Mouse (Mus musculus): ENCODE measurements around the gene Prdm5. TPM values are rescaled to one million over a fixed set of nuclear protein-coding genes. Genes with fewer than 3 reads are reported as not detected.

Prdm5 gene
- polyA plus RNA-seq, 1 experiment from 2014 or later, result 9.0 TPM

DNA sequence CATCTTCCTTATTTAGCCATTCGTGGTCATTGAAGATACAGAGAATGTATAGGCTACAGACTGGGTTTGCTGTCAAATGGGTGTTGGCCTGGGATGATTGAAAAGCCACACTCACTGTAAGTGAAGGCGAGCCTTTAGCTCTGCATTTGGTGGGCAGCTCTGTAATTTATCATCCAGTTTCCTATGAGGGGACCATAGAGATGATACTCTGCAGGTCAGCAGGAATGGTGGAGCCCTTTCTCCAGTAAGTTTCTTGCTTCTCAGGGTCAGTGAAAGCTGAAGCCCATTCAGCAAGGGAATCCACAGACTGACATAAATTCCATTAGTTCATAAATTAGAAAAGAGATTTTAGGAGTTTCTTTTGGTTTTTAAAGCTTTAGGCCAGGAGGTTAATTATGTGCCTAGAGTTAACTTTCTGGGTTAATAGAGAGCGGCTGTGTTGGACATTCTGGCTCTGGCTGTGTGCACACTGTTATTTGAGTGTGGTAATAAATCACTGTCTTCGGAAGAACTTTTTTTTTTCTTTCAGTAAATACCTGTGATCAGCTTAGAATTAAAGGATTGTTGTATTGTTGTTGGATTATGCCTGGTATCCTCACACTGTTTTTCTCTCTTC, 113.4 kb downstream of the Prdm5 start:
- Histone ChIP-seq H3K27me3 (no peaks in the 10 kb centered on the region), H3K36me3 (no peaks in the 10 kb centered on the region), H3K9ac (no peak overlapping the region), H3K9me3 (no peaks in the 10 kb centered on the region), H3K4me2 (no peak overlapping the region), H3K27ac (no peak overlapping the region), H3K4me3 (no peak overlapping the region), H3K4me1 (replicated peaks) (no peaks in the 10 kb centered on the region)
- no peak for ATAC-seq (ENCODE audit: low FRiP score)
- WGBS, result 77% methylated on average over 4 of the region's 4 CpGs

- H3K27ac ChIP-seq, result no peak overlapping the region
- H3K9ac ChIP-seq, result no peak overlapping the region
- H3K4me1 ChIP-seq (replicated peaks), result no peaks in the 10 kb centered on the region
- H3K9me3 ChIP-seq, result no peaks in the 10 kb centered on the region
- H3K36me3 ChIP-seq, result no peaks in the 10 kb centered on the region
- H3K4me2 ChIP-seq, result no peak overlapping the region
- 91% methylated on average over 2 of the region's 2 CpGs for WGBS
- no peak for ATAC-seq (ENCODE audit: low FRiP score)
- H3K4me3 ChIP-seq, result no peak overlapping the region
- H3K27me3 ChIP-seq, result no peaks in the 10 kb centered on the region
Measured at GRCm38 (mm10) chr6:65906657-65907182, 127.9 kb downstream of the Prdm5 start.

- no peak for ATAC-seq (ENCODE audit: low FRiP score)
- Histone ChIP-seq H3K4me2 (no peak overlapping the region), H3K4me3 (no peak overlapping the region), H3K27ac (no peak overlapping the region), H3K27me3 (no peaks in the 10 kb centered on the region), H3K36me3 (no peaks in the 10 kb centered on the region), H3K4me1 (replicated peaks) (no peaks in the 10 kb centered on the region), H3K9ac (no peak overlapping the region), H3K9me3 (no peaks in the 10 kb centered on the region)
- WGBS, result 79% methylated on average over 5 of the region's 5 CpGs
Measured at GRCm38 (mm10) chr6:65915421-65915820, 136.6 kb downstream of the Prdm5 start.

DNA sequence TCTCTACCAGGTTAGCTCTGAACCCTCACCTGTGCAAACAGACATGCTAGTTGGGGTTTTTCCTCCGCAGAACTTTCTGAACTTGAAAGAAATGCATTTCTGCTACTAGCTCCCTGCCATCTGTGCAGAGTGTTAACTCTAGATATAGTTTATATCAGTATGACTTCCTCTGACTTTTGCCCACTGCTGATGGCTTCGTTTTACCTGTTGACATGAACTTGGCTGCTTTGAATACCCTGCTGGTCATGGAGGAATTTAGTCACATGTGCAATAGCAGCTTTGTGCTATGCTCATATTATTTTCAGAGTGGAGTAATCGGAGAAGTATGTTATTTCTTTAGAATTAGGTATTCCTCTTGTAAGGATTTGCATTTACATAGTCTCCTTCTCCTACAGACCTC, 142.9 kb downstream of the Prdm5 start:
- Histone ChIP-seq H3K36me3 (no peaks in the 10 kb centered on the region), H3K4me3 (no peak overlapping the region), H3K4me2 (no peak overlapping the region), H3K4me1 (replicated peaks) (0 out of 2 replicates have a peak, but pooled peaks cover 6% of the 10 kb centered on the region), H3K27me3 (no peaks in the 10 kb centered on the region), H3K9me3 (no peaks in the 10 kb centered on the region), H3K9ac (no peak overlapping the region), H3K27ac (no peak overlapping the region)
- ATAC-seq (ENCODE audit: low FRiP score), result no peak
- WGBS, result 86% methylated on average over 3 of the region's 3 CpGs

DNA sequence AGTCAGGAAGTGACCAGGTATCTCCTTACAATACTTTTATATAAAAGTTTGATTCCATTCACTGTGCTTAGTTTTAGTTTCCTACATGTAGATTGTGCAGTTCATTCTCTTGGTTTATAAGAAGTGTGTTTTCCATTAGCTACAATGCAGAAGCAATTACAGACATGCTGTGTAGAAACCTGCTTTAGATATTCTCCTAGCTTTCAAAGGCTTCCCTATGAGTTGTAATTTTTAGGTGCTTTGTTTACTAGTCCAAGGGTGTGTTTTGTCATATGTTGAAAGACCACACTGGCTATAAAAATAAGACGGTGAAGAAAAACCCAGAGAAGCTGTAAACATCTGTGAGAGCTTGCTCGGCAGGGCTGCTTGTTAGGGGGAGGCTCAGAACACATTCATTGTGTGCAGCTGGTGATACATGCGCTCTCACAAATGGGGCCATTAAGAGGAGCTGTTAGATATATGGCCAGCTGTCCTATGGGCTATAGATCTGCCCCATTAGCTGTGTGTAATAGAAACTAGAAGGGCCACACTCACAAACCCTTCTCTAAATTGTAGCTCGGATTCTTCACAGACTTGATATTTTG, 144.8 kb downstream of the Prdm5 start:
- Histone ChIP-seq H3K27me3 (no peaks in the 10 kb centered on the region), H3K36me3 (no peaks in the 10 kb centered on the region), H3K4me1 (replicated peaks) (0 out of 2 replicates have a peak, but pooled peaks cover 6% of the 10 kb centered on the region), H3K9ac (no peak overlapping the region), H3K27ac (no peak overlapping the region), H3K4me2 (no peak overlapping the region), H3K4me3 (no peak overlapping the region), H3K9me3 (no peaks in the 10 kb centered on the region)
- no peak for ATAC-seq (ENCODE audit: low FRiP score)
- 52% methylated on average over 4 of the region's 4 CpGs for WGBS

DNA sequence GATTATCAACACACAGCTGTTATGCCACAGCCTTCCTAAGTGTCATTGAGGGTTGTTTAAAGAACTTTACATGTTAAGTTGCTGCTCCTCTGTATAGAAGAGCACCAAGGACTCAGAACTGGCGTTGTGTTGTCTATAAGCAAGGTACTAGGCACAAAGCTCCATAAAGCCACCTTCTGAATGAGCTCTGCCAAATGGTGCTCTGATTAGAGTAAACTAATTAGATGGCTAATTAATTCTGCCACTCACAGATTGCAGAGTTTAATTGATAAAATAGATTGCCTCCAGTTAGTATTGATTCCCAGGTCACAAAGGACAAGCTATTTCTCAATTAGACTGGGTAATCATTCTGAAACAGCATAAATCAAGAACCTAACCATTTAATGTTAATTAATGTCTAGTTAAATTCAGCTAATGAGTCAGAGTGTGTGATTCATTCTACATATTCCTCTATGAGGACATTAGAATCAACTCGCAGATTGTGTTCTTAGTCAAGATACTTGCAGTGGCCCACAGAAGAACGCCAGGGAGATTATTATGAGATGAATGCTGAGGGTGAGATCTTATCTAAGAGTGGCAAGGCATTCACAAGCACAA, 147.0 kb downstream of the Prdm5 start:
- Histone ChIP-seq H3K4me3 (no peak overlapping the region), H3K36me3 (no peaks in the 10 kb centered on the region), H3K27ac (no peak overlapping the region), H3K9ac (no peak overlapping the region), H3K9me3 (no peaks in the 10 kb centered on the region), H3K4me1 (replicated peaks) (0 out of 2 replicates have a peak, but pooled peaks cover 6% of the 10 kb centered on the region), H3K4me2 (no peak overlapping the region), H3K27me3 (no peaks in the 10 kb centered on the region)
- ATAC-seq (ENCODE audit: low FRiP score), result peak; percentile 74
- 73% methylated on average over 3 of the region's 3 CpGs for WGBS

DNA sequence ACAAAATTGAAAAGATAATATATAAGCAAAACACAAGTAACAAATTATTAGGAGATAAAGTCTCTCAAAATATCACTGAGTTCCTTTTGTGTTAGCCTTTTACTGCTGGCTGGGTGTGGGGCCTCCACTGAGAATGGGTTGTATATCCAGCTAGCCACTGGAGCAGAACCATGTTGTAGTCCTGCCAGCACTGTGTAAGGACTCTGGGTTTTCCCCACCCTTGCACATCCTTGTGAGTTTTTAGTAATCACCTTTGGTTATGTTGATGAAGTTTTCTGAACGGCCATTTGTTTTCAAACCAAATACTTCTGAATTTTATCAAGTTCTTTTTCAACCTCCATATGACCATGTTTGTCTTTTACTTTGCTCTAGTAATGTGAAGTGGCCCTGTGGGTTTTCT, 151.7 kb downstream of the Prdm5 start:
- no peaks in the 10 kb centered on the region for H3K27me3 ChIP-seq
- H3K9ac ChIP-seq, result no peak overlapping the region
- H3K36me3 ChIP-seq, result no peaks in the 10 kb centered on the region
- no peaks in the 10 kb centered on the region for H3K9me3 ChIP-seq
- H3K4me1 ChIP-seq (replicated peaks), result peaks cover 19% of the 10 kb centered on the region; the same call in 1 of the 2 replicates
- ATAC-seq (ENCODE audit: low FRiP score), result no peak
- 88% methylated on average over 1 of the region's 1 CpGs for WGBS
- H3K27ac ChIP-seq, result no peak overlapping the region
- no peak overlapping the region for H3K4me3 ChIP-seq
- no peak overlapping the region for H3K4me2 ChIP-seq

DNA sequence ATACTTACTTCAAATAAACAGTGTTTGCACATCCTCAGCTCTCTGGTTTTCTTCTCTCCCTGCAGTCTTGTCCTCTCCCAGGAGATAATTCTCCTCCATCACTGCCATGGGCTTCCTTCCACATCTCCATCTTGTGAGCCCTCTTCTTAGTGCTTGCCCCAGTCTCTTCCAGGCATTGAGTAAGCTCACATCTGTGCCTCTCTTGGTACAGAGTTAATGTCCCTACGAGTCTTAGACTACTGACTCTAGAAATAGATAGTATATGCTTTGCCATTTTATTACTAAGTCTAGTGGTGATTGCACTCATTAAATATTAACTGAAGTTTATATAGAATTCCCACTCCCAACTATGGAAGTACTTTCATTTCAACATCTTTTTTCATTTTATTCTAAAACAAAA, 154.0 kb downstream of the Prdm5 start:
- peaks cover 13% of the 10 kb centered on the region; the same call in 1 of the 2 replicates for H3K4me1 ChIP-seq (replicated peaks)
- ATAC-seq (ENCODE audit: low FRiP score), result peak; percentile 26; the same call in 1 of the 2 replicates
- H3K9me3 ChIP-seq, result no peaks in the 10 kb centered on the region
- H3K4me3 ChIP-seq, result no peak overlapping the region
- H3K27ac ChIP-seq, result no peak overlapping the region
- H3K9ac ChIP-seq, result no peak overlapping the region
- no peaks in the 10 kb centered on the region for H3K27me3 ChIP-seq
- no peaks in the 10 kb centered on the region for H3K36me3 ChIP-seq
- WGBS, result 14% methylated on average over 1 of the region's 1 CpGs
- H3K4me2 ChIP-seq, result no peak overlapping the region

GRCm38 (mm10) chr6:65933177-65933576, 154.4 kb downstream of the Prdm5 start:
- 12% methylated on average over 4 of the region's 4 CpGs for WGBS

DNA sequence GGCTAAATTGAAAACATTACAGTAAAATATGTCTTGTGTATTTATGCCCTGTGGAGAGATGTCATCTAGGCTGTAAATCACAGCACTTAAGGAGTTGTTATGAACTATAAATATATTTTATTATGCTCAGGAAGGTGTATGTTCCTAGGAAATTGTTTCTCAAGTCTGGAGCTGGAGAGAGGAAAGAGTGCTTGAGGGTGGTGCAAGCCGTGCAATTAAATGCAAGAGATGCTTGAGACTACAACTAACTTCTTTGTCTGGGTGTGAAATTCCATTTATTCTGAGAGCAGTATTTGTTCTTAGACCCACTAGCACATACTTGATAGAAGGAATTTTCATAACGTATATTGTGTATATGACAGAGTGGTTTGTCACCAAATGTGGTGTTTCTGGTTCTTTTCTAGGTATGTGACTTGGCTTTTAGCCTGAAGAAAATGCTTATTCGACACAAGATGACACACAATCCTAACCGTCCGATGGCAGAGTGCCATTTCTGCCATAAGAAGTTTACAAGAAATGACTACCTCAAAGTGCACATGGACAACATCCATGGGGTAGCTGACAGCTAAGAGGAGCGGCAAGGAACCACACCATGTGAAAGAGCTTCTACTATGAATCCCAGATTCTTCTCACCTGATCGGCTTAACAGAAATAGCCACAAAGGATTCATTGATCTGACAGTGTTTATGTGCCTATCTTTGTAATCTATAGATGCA, 156.9 kb downstream of the Prdm5 start:
- WGBS, result 92% methylated on average over 7 of the region's 7 CpGs
- H3K9me3 ChIP-seq, result no peaks in the 10 kb centered on the region
- no peak overlapping the region for H3K27ac ChIP-seq
- no peak for ATAC-seq (ENCODE audit: low FRiP score)
- no peak overlapping the region for H3K4me3 ChIP-seq
- no peaks in the 10 kb centered on the region for H3K36me3 ChIP-seq
- peaks cover 13% of the 10 kb centered on the region; the same call in 1 of the 2 replicates for H3K4me1 ChIP-seq (replicated peaks)
- H3K9ac ChIP-seq, result no peak overlapping the region
- H3K27me3 ChIP-seq, result no peaks in the 10 kb centered on the region
- no peak overlapping the region for H3K4me2 ChIP-seq

More at GRCm38 (mm10) chr6:65933177-65933576, 154.4 kb downstream of the Prdm5 start:
- H3K4me3 ChIP-seq, result no peak overlapping the region
- no peaks in the 10 kb centered on the region for H3K9me3 ChIP-seq
- peaks cover 13% of the 10 kb centered on the region; the same call in 1 of the 2 replicates for H3K4me1 ChIP-seq (replicated peaks)
- H3K36me3 ChIP-seq, result no peaks in the 10 kb centered on the region
- no peak overlapping the region for H3K27ac ChIP-seq
- no peak overlapping the region for H3K4me2 ChIP-seq
- H3K9ac ChIP-seq, result no peak overlapping the region
- ATAC-seq (ENCODE audit: low FRiP score), result peak; percentile 81
- no peaks in the 10 kb centered on the region for H3K27me3 ChIP-seq

GRCm38 (mm10) chr6:65950492-65950891, 171.7 kb downstream of the Prdm5 start:
- Histone ChIP-seq H3K27ac (no peak overlapping the region), H3K4me2 (no peak overlapping the region), H3K9ac (no peak overlapping the region), H3K27me3 (no peaks in the 10 kb centered on the region), H3K4me3 (no peak overlapping the region), H3K36me3 (no peaks in the 10 kb centered on the region), H3K9me3 (no peaks in the 10 kb centered on the region), H3K4me1 (replicated peaks) (no peaks in the 10 kb centered on the region)
- WGBS, result 66% methylated on average over 6 of the region's 6 CpGs
- 0 out of 2 replicates have a peak, but pooled peaks have one; percentile 7 for ATAC-seq (ENCODE audit: low FRiP score)

DNA sequence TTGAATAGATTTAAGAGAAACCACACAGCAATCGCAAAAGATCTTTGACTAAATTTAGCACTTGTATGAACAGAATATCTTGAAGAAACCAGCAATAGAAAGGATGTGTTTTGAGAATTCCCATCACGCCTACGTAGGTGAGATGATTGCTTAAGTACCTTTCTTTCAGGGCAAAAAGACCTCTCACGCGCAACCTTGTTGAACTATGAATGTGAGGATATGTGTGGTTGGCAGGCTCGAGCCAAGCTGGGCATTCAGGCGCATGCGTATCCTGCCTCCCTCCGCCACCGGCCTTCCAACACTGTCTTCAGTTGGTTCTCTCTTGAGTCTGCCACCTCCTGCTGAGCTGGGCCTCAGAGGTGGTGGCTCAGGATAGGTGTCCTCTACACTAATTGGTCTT, 173.5 kb downstream of the Prdm5 start, which contains the start of gene 4930544G11Rik:
Gene 4930544G11Rik (plus strand): TSS at position 301 of the 400 bp plus-strand sequence.
- WGBS, result 95% methylated on average over 10 of the region's 10 CpGs
- ATAC-seq (ENCODE audit: low FRiP score), result no peak
- Histone ChIP-seq H3K9ac (no peak within 1 kb of the TSS), H3K36me3 (no peaks in the 10 kb centered on the region), H3K27ac (no peak within 1 kb of the TSS), H3K4me3 (no peak within 1 kb of the TSS), H3K4me2 (no peak within 1 kb of the TSS), H3K27me3 (no peaks in the 10 kb centered on the region), H3K9me3 (no peaks in the 10 kb centered on the region), H3K4me1 (replicated peaks) (no peaks in the 10 kb centered on the region)
